Mouse (Mus musculus) spleen, embryonic (tissue): ENCODE data around the gene Clec4e.
"Not testable (repeated sequence)": the region's sequence is repeated elsewhere in the genome, so short reads cannot be mapped to it uniquely, and the experiment has no call there.

Source experiments
- CTCF ChIA-PET: fragments of 350-600 bp; sonication (Branson Sonifier 250); formaldehyde crosslinking; loops from one replicate; lab custom pipeline; 2022; lab: Charles Lee

Clec4e gene

DNA sequence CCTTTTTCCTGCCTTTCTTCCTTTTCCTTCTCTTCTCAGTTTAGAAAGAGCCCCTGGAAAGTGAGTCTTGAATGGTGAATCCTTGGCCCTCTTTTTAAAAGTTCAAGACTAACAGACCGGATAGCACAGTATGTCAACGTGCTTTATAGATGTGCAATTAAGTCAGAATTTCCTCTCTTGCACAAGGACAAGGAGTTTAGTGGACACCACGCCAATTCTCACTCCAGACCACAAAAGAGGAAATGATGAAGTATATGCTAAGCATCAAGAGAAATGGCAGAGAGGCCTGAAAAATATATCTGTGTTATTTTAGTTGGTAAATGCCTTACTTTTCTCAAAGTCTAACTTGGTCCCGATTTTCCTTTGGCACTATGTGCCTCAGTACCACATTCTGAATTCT lies at the start of gene Clec4e:
Gene Clec4e (minus strand): TSS at position 118 of the 400 bp plus-strand sequence.
- CTCF ChIA-PET = no interaction called here

DNA sequence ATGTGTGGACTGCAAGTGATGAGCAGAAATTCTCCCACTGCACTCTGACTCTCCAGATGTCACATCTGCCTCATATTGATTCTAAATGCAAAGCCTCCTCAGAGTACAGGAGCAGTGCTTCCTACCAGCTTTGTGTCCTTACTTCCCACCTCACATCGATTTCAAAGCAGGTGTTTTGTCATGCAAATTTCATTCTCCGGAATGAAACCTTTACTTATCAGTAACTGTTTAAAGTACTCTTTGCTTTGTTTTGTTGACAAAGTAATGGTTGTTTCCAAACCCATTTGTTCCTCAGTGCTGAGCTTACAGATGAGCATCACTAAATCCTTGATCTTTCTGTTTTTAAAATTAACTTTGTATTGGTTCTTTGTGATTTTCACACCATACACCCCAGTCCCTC lies 42.8 kb upstream of the Clec4e start:
- CTCF ChIA-PET = no interaction called here

- CTCF ChIA-PET = no interaction called here
Observed at GRCm38 (mm10) chr6:123308033-123308432, 18.4 kb upstream of the Clec4e start, which contains the start of gene Vmn2r19. TSS of gene Vmn2r19 (plus strand) at chr6:123308333.

DNA sequence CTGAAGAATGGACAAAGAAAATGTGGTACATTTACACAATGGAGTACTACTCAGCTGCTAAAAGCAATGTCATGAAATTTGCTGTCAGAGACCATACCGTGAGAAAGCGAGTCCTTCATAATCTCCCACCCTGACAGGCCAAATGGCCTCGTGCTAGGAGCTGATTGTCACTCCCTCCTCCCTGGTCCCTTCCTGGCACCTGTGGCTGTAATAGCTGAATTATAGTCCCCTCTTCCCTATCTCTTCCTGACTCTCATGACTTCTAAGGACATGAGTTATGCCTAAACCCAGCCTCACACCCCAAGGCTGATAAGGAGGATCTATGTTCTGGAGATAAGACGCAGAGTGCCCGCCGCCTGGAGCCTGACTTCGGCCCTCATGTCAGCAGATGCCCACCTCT lies 16.6 kb upstream of the Clec4e start:
- CTCF ChIA-PET = not testable (repeated sequence)

- CTCF ChIA-PET = no interaction called here
Observed at GRCm38 (mm10) chr6:123296687-123297086, 7.0 kb upstream of the Clec4e start.

- CTCF ChIA-PET = not testable (repeated sequence)
Observed at GRCm38 (mm10) chr6:123293509-123293908, 3.8 kb upstream of the Clec4e start.

DNA sequence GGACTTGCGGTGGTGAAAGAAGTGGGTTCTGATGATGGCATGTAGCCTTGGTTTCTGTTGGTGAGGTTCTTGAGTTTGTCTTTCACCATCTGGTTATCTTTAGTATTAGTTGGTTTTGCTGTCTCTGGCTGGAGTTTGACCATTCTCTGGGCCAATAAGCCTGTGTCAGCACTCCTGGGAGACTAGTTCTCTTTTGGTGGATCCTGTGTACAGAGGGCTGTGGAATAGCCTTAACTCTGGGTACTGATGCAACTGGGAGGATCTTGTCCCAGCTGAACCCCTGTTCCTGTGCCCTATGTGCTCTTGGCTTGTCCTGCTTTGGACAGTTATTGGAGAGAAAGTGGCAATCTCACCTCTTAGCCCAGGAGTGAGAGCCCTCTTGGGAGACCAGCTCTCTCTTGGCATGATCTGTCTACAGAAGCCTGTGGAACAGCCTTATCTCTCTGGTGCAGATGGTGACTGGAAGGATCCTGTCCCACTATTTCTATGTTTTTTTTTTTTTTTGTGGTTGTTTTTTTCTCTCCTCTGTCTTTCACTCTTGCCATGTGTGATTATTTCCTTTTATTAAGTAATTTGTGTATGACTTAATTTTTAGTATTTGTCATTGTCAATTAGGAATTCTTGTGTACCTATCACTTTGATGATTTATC lies 3.2 kb upstream of the Clec4e start:
- CTCF ChIA-PET = no interaction called here

GRCm38 (mm10) chr6:123288931-123289330 lies 739 bp downstream of the Clec4e start:
- CTCF ChIA-PET = no interaction called here

GRCm38 (mm10) chr6:123286311-123286710 lies 3.4 kb downstream of the Clec4e start:
- CTCF ChIA-PET = no interaction called here

- CTCF ChIA-PET = no interaction called here
Observed at GRCm38 (mm10) chr6:123279443-123279842, 10.2 kb downstream of the Clec4e start.

DNA sequence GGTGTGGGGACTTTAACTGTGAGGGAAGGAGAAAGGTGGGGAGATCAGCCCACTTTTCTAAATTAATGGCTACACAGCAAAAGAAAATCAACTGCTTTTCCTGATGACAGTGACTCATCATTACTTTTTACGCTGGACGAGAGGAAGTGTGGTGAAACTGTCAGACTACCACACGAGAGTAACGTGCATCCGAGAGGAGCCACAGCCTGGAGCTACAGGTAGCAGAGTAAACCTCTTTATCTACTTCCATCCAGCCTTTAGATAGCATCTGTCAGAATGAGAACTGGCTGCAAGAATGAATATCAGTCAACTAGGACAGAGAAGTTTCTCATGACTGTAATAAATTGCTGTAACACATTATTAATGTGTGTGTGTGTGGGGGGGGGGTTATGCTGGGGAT lies 22.7 kb downstream of the Clec4e start:
- CTCF ChIA-PET = no interaction called here

DNA sequence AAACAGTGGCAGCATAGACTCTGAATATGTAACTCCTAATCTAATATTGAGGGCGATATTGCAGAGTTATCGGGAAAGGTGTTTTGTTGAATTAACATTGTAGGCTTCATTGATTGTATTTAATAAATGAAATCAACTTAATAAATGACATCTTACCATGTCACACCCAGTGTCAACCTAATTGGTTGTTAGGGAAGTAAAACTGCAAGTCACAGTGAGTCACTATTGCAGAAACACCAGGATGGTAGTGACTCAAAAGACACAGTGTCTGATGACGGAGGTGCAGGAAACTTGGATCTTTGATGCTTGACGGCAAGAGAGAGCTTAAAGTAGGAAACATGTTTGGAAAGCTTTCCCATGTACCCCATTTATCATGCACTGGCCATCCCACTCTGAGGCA lies 23.9 kb downstream of the Clec4e start:
- CTCF ChIA-PET = no interaction called here

- CTCF ChIA-PET = no interaction called here
Observed at GRCm38 (mm10) chr6:123264194-123264593, 25.5 kb downstream of the Clec4e start.

DNA sequence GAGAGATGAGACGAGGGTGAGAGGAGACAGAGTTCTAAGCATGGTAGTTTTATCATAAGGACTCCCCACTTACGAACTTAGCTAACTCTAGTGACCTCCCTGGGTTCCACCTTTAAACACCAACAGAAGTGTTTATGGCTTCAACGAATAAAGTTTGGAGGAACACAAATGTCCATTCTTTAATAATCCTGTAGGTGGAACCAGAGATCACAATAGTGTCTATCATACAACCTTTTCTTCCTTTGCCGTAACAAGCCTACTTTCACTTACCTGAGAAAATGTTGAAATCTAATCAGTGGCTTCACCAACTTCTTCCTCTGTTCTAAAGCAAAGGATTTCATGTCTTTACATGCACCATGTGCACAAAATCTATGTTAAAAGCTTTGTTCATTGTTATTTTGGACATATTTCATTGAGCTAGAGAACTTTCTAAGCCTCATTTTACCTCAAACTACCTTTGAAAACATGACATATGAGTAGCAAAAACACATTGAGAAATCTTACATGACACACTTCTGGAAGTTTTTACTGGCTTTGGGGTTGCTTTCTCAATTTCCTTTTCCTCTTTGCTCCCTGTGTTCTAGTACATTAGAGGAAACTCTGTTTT lies 28.0 kb downstream of the Clec4e start, which contains the start of gene Clec4d:
Gene Clec4d (plus strand): TSS at position 557 of the 607 bp plus-strand sequence.
- CTCF ChIA-PET = no interaction called here

DNA sequence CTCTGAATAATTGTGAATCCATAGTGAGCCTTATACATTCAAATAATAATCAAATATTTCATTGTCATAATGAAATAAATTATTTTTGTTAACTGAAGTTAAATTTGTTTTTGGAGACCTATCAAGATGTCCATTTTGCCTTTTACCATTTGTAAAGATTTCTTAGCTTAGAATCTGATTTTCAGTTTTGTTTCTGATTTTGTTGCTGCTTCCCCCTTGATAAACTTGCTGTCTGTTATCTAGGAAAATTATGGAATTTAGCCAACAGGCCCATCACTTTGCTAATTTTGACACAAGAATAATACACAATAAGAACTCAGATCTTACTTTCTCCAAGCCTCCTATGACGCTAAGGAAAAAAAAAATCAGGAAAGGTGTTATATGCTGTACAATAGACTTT lies 28.8 kb downstream of the Clec4e start:
- CTCF ChIA-PET = interaction anchor here (0.6 kb wide), 1 partner anchor 662 kb away, joined by 3 read pairs; no protein-coding TSS in a partner anchor

DNA sequence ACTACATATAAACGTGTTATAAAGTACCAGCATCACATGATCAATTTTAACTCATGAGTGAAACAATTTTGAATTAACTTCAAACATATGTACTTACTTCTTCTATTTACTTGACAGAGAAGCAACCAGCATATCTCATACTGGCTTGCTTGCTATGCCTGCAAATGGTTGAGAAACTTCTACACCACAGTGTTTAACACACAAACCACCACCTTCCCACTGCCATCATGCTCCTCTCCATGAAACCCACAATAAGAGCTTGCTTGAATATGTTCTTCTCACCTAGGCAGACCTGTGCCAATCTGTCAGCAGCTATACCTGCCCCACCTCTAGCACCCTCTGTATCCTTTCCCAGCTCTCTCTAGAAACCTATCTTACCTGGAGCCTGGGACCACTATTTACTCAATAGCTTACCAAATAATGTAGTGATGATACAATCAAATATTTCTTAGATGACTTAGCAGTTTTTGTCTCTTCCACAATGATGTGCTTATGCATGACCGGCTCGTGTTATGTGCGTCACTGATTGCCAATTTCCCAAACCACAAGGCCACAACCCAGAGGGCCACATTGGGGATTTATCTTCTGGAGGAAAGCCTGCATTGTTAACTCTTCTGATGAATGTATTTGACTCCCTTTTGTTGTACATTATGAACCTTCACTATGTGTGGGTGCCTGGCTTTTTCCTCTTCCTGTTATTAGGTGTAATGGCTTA lies 29.6 kb downstream of the Clec4e start:
- CTCF ChIA-PET = no interaction called here

- CTCF ChIA-PET = no interaction called here
Observed at GRCm38 (mm10) chr6:123258946-123259345, 30.7 kb downstream of the Clec4e start.

- CTCF ChIA-PET = no interaction called here
Observed at GRCm38 (mm10) chr6:123252735-123253134, 36.9 kb downstream of the Clec4e start.

GRCm38 (mm10) chr6:123248862-123249261 lies 40.8 kb downstream of the Clec4e start:
- CTCF ChIA-PET = not testable (repeated sequence)

GRCm38 (mm10) chr6:123244201-123244600 lies 45.5 kb downstream of the Clec4e start:
- CTCF ChIA-PET = no interaction called here

GRCm38 (mm10) chr6:123237582-123237981 lies 52.1 kb downstream of the Clec4e start:
- CTCF ChIA-PET = no interaction called here
